Mouse (Mus musculus) gastrocnemius, adult 8-10 months (tissue): ENCODE measurements around the gene Hba-x. TPM values are rescaled to one million over a fixed set of nuclear protein-coding genes. Genes with fewer than 3 reads are reported as not detected.
"Not testable (repeated sequence)": the region's sequence is repeated elsewhere in the genome, so short reads cannot be mapped to it uniquely, and the experiment has no call there.

Experiments
- DNase-seq, 2 experiments: peaks; one replicate each; pipeline ENCODE4 v3.0.0; 2022; ENCODE audit warnings: low spot score in 2 of 2
- total RNA-seq, 4 experiments: library from RNA; stranded (reverse); gene quantifications; 2 replicates each; pipeline ENCODE4 v1.2.4; 2022

Gene Hba-x
- total RNA-seq, 4 experiments from 2014 or later: not detected

GRCm38 (mm10) chr11:32285031-32285775, 9.0 kb downstream of the Hba-x start:
- no peak for DNase-seq

- DNase-seq: not testable (repeated sequence)
Measured at GRCm38 (mm10) chr11:32285887-32286286, 9.7 kb downstream of the Hba-x start.

- peak; percentile 72 to 77 for DNase-seq
Measured at GRCm38 (mm10) chr11:32286695-32287492, 10.7 kb downstream of the Hba-x start, which contains the start of gene Hbq1b. Gene Hbq1b (plus strand): TSS chr11:32286965.

GRCm38 (mm10) chr11:32287493-32287825, 11.3 kb downstream of the Hba-x start:
- no peak for DNase-seq

GRCm38 (mm10) chr11:32292819-32293218, 16.6 kb downstream of the Hba-x start:
- not testable (repeated sequence) for DNase-seq

- DNase-seq: not testable (repeated sequence)
Measured at GRCm38 (mm10) chr11:32293479-32293878, 17.3 kb downstream of the Hba-x start.

- not testable (repeated sequence) for DNase-seq
Measured at GRCm38 (mm10) chr11:32296203-32296602, 20.0 kb downstream of the Hba-x start, which contains the start of gene Hba-a2. Gene Hba-a2 (plus strand): TSS chr11:32296489.

GRCm38 (mm10) chr11:32297417-32297816, 21.2 kb downstream of the Hba-x start:
- not testable (repeated sequence) for DNase-seq

GRCm38 (mm10) chr11:32297866-32298531, 21.8 kb downstream of the Hba-x start:
- no peak for DNase-seq

- DNase-seq: no peak
Measured at GRCm38 (mm10) chr11:32298532-32298918, 22.3 kb downstream of the Hba-x start.

GRCm38 (mm10) chr11:32299865-32300264, 23.7 kb downstream of the Hba-x start, which contains the start of gene Hbq1a:
Gene Hbq1a (plus strand): TSS chr11:32300069.
- DNase-seq: peak; percentile 34 to 42

- no peak for DNase-seq
Measured at GRCm38 (mm10) chr11:32300279-32301267, 24.4 kb downstream of the Hba-x start.

GRCm38 (mm10) chr11:32301506-32301905, 25.3 kb downstream of the Hba-x start:
- DNase-seq: no peak

- no peak for DNase-seq
Measured at GRCm38 (mm10) chr11:32302824-32303419, 26.7 kb downstream of the Hba-x start.

GRCm38 (mm10) chr11:32303455-32303854, 27.3 kb downstream of the Hba-x start:
- no peak for DNase-seq

- DNase-seq: no peak
Measured at GRCm38 (mm10) chr11:32307006-32307405, 30.8 kb downstream of the Hba-x start.

GRCm38 (mm10) chr11:32309446-32309845, 33.2 kb downstream of the Hba-x start:
- no peak for DNase-seq

- DNase-seq: no peak
Measured at GRCm38 (mm10) chr11:32309928-32310327, 33.7 kb downstream of the Hba-x start.

GRCm38 (mm10) chr11:32316009-32316408, 39.8 kb downstream of the Hba-x start:
- DNase-seq: no peak

- DNase-seq: no peak
Measured at GRCm38 (mm10) chr11:32320507-32321195, 44.5 kb downstream of the Hba-x start.
